Mouse (Mus musculus): ENCODE results near the gene Ppp1r14b. TPM values are rescaled to one million over a fixed set of nuclear protein-coding genes. Genes with fewer than 3 reads are reported as not detected.

Gene Ppp1r14b
- total RNA-seq, 2 experiments from 2014 or later, result 117 to 145 TPM

- peak; percentile 95 for DNase-seq (ENCODE audit: low spot score)
These were observed 32.5 kb upstream of the Ppp1r14b start, which contains the start of gene Gpr137 for GRCm38 (mm10) chr19:6942249-6942691. Gene Gpr137, minus strand, starts transcription at chr19:6942480.

GRCm38 (mm10) chr19:6942764-6943163, 32.0 kb upstream of the Ppp1r14b start:
- no peak for DNase-seq (ENCODE audit: low spot score)

- no peak for DNase-seq (ENCODE audit: low spot score)
These were observed 31.1 kb upstream of the Ppp1r14b start for GRCm38 (mm10) chr19:6943709-6944108.

- no peak for DNase-seq (ENCODE audit: low spot score)
These were observed 27.0 kb upstream of the Ppp1r14b start for GRCm38 (mm10) chr19:6947742-6948141.

GRCm38 (mm10) chr19:6948186-6948585, 26.6 kb upstream of the Ppp1r14b start:
- DNase-seq (ENCODE audit: low spot score), result no peak

GRCm38 (mm10) chr19:6949532-6949931, 25.2 kb upstream of the Ppp1r14b start:
- no peak for DNase-seq (ENCODE audit: low spot score)

- DNase-seq (ENCODE audit: low spot score), result no peak
These were observed 24.8 kb upstream of the Ppp1r14b start for GRCm38 (mm10) chr19:6949951-6950350.

- DNase-seq (ENCODE audit: low spot score), result peak; percentile 46
These were observed 24.1 kb upstream of the Ppp1r14b start for GRCm38 (mm10) chr19:6950613-6951153.

GRCm38 (mm10) chr19:6951381-6951968, 23.3 kb upstream of the Ppp1r14b start:
- peak; percentile 97 for DNase-seq (ENCODE audit: low spot score)

GRCm38 (mm10) chr19:6951994-6952711, 22.6 kb upstream of the Ppp1r14b start:
- DNase-seq (ENCODE audit: low spot score), result peak; percentile 87

- DNase-seq (ENCODE audit: low spot score), result no peak
These were observed 22.1 kb upstream of the Ppp1r14b start for GRCm38 (mm10) chr19:6952712-6953037.

- DNase-seq (ENCODE audit: low spot score), result no peak
These were observed 20.7 kb upstream of the Ppp1r14b start for GRCm38 (mm10) chr19:6954046-6954445.

- no peak for DNase-seq (ENCODE audit: low spot score)
These were observed 19.3 kb upstream of the Ppp1r14b start for GRCm38 (mm10) chr19:6955424-6955823.

- no peak for DNase-seq (ENCODE audit: low spot score)
These were observed 18.3 kb upstream of the Ppp1r14b start for GRCm38 (mm10) chr19:6956461-6956860.

- no peak for DNase-seq (ENCODE audit: low spot score)
These were observed 6.1 kb upstream of the Ppp1r14b start for GRCm38 (mm10) chr19:6968491-6969271.

- DNase-seq (ENCODE audit: low spot score), result no peak
These were observed 5.5 kb upstream of the Ppp1r14b start for GRCm38 (mm10) chr19:6969291-6969664.

- peak; percentile 75 for DNase-seq (ENCODE audit: low spot score)
These were observed 4.9 kb upstream of the Ppp1r14b start for GRCm38 (mm10) chr19:6969665-6970381.

- DNase-seq (ENCODE audit: low spot score), result no peak
These were observed 4.2 kb upstream of the Ppp1r14b start for GRCm38 (mm10) chr19:6970460-6971085.

- no peak for DNase-seq (ENCODE audit: low spot score)
These were observed 3.1 kb upstream of the Ppp1r14b start for GRCm38 (mm10) chr19:6971644-6972043.

GRCm38 (mm10) chr19:6972247-6972917, 2.4 kb upstream of the Ppp1r14b start:
- no peak for DNase-seq (ENCODE audit: low spot score)

All from gastrocnemius, adult 18-20 months (tissue).